Mouse (Mus musculus) gastrocnemius, postnatal 14 days (tissue): ENCODE measurements around the gene Zfp777. TPM values are rescaled to one million over a fixed set of nuclear protein-coding genes. Genes with fewer than 3 reads are reported as not detected.

Source experiments
- microRNA-seq, 2 experiments: library from miRNA; unstranded; fragments of <30 nt; microRNA quantifications; one replicate each; pipeline ENCODE4 v1.2.0; 2021
- total RNA-seq, 2 experiments: library from RNA; stranded (reverse); gene quantifications; 2 replicates each; pipeline ENCODE4 v1.2.3; 2021

Zfp777 gene
- total RNA-seq, 2 experiments from 2014 or later = 14.3 to 14.5 TPM

Small RNA genes within 50 kb of the gene (microRNA-seq; reads per million reads assigned to microRNA genes)
- gene Gm24563 = 0 to 0.96 reads per million in 2 experiments

Other genes starting within 250 kb of the Zfp777 start
- 10 to 100 TPM; 22.3 to 32.2 TPM for gene Pdia4, start 235.5 kb downstream of the Zfp777 start, total RNA-seq
- under 1 TPM; 0.27 to 0.55 TPM for gene Zfp786, start 218.0 kb downstream of the Zfp777 start, total RNA-seq
- gene Zfp398, start 213.2 kb downstream of the Zfp777 start, total RNA-seq = 1 to 10 TPM; 4.3 to 4.7 TPM
- gene Zfp282, start 171.7 kb downstream of the Zfp777 start, total RNA-seq = 1 to 10 TPM; 7.4 to 7.5 TPM
- gene Zfp212, start 128.4 kb downstream of the Zfp777 start, total RNA-seq = 1 to 10 TPM; 7.8 to 8.8 TPM
- 1 to 10 TPM; 3.8 to 4.0 TPM for gene Zfp956, start 95.5 kb downstream of the Zfp777 start, total RNA-seq
- gene Zfp746, start 37.7 kb upstream of the Zfp777 start, total RNA-seq = 10 to 100 TPM; 10.3 to 10.6 TPM